Mouse (Mus musculus): ENCODE data around the gene 4930518I15Rik. TPM values are rescaled to one million over a fixed set of nuclear protein-coding genes. Genes with fewer than 3 reads are reported as not detected.
"Not testable (repeated sequence)": the region's sequence is repeated elsewhere in the genome, so short reads cannot be mapped to it uniquely, and the experiment has no call there.

4930518I15Rik gene
- polyA plus RNA-seq (2014; fragmentation: Nextera tagmentation; extraction: Ambion mirVana): 6.4 and 7.4 TPM in 2 replicates

- H3K4me2 ChIP-seq (replicated peaks; ENCODE audit: low read depth, low read length): no peak within 1 kb of the TSS
- peaks cover 32% of the 10 kb centered on the region for H3K36me3 ChIP-seq (ENCODE audit: control insufficient read depth, insufficient read depth, low read length)
- WGBS: 89% methylated on average over 2 of the region's 2 CpGs
- H3K27me3 ChIP-seq (ENCODE audit: control insufficient read depth, insufficient read depth, low read length): no peaks in the 10 kb centered on the region
- H3K4me1 ChIP-seq (ENCODE audit: control insufficient read depth, insufficient read depth, low read length): peaks cover 6% of the 10 kb centered on the region; the same call in 1 of the 2 replicates
- no peak within 1 kb of the TSS for H3K4me3 ChIP-seq (ENCODE audit: low read length)
- no peak within 1 kb of the TSS for H3K27ac ChIP-seq (ENCODE audit: low read depth, low read length)
- no peak within 1 kb of the TSS for H3K9ac ChIP-seq (ENCODE audit: low read depth, low read length)
- no peak for ATAC-seq (ENCODE audit: low FRiP score, low TSS enrichment)
- no peaks in the 10 kb centered on the region for H3K9me3 ChIP-seq (ENCODE audit: control insufficient read depth, low read length)
These were observed at the start of gene 4930518I15Rik for GRCm38 (mm10) chr2:156857835-156858234. Gene 4930518I15Rik, minus strand, starts transcription at chr2:156857946.

- ATAC-seq (ENCODE audit: low FRiP score, low TSS enrichment); H3K4me1 ChIP-seq (ENCODE audit: control insufficient read depth, insufficient read depth, low read length); H3K27ac ChIP-seq (ENCODE audit: low read depth, low read length); H3K4me2 ChIP-seq (replicated peaks; ENCODE audit: low read depth, low read length); H3K9ac ChIP-seq (ENCODE audit: low read depth, low read length); H3K36me3 ChIP-seq (ENCODE audit: control insufficient read depth, insufficient read depth, low read length); H3K9me3 ChIP-seq (ENCODE audit: control insufficient read depth, low read length); H3K4me3 ChIP-seq (ENCODE audit: low read length); H3K27me3 ChIP-seq (ENCODE audit: control insufficient read depth, insufficient read depth, low read length): not testable (repeated sequence)
- 25% methylated on average over 4 of the region's 4 CpGs for WGBS
These were observed 48.2 kb upstream of the 4930518I15Rik start for GRCm38 (mm10) chr2:156905931-156906330.

- Histone ChIP-seq H3K9me3 (ENCODE audit: control insufficient read depth, low read length) (no peaks in the 10 kb centered on the region), H3K36me3 (ENCODE audit: control insufficient read depth, insufficient read depth, low read length) (no peaks in the 10 kb centered on the region), H3K4me1 (ENCODE audit: control insufficient read depth, insufficient read depth, low read length) (no peaks in the 10 kb centered on the region), H3K27me3 (ENCODE audit: control insufficient read depth, insufficient read depth, low read length) (no peaks in the 10 kb centered on the region), H3K4me2 (replicated peaks; ENCODE audit: low read depth, low read length) (no peak overlapping the region), H3K4me3 (ENCODE audit: low read length) (no peak overlapping the region), H3K9ac (ENCODE audit: low read depth, low read length) (no peak overlapping the region), H3K27ac (ENCODE audit: low read depth, low read length) (no peak overlapping the region)
- 15% methylated on average over 6 of the region's 6 CpGs for WGBS
- ATAC-seq (ENCODE audit: low FRiP score, low TSS enrichment): no peak
These were observed 47.4 kb upstream of the 4930518I15Rik start for GRCm38 (mm10) chr2:156904976-156905717.

GRCm38 (mm10) chr2:156903367-156903766 is 45.6 kb upstream of the 4930518I15Rik start:
- H3K9me3 ChIP-seq (ENCODE audit: control insufficient read depth, low read length): no peaks in the 10 kb centered on the region
- no peaks in the 10 kb centered on the region for H3K4me1 ChIP-seq (ENCODE audit: control insufficient read depth, insufficient read depth, low read length)
- no peak overlapping the region for H3K27ac ChIP-seq (ENCODE audit: low read depth, low read length)
- no peak overlapping the region for H3K4me3 ChIP-seq (ENCODE audit: low read length)
- WGBS: 26% methylated on average over 2 of the region's 2 CpGs
- no peaks in the 10 kb centered on the region for H3K36me3 ChIP-seq (ENCODE audit: control insufficient read depth, insufficient read depth, low read length)
- H3K9ac ChIP-seq (ENCODE audit: low read depth, low read length): no peak overlapping the region
- H3K27me3 ChIP-seq (ENCODE audit: control insufficient read depth, insufficient read depth, low read length): no peaks in the 10 kb centered on the region
- no peak for ATAC-seq (ENCODE audit: low FRiP score, low TSS enrichment)
- no peak overlapping the region for H3K4me2 ChIP-seq (replicated peaks; ENCODE audit: low read depth, low read length)

GRCm38 (mm10) chr2:156902411-156902810 is 44.7 kb upstream of the 4930518I15Rik start:
- H3K36me3 ChIP-seq (ENCODE audit: control insufficient read depth, insufficient read depth, low read length); H3K27me3 ChIP-seq (ENCODE audit: control insufficient read depth, insufficient read depth, low read length); H3K4me2 ChIP-seq (replicated peaks; ENCODE audit: low read depth, low read length); ATAC-seq (ENCODE audit: low FRiP score, low TSS enrichment); H3K27ac ChIP-seq (ENCODE audit: low read depth, low read length); H3K4me3 ChIP-seq (ENCODE audit: low read length); H3K9ac ChIP-seq (ENCODE audit: low read depth, low read length); H3K9me3 ChIP-seq (ENCODE audit: control insufficient read depth, low read length); H3K4me1 ChIP-seq (ENCODE audit: control insufficient read depth, insufficient read depth, low read length): not testable (repeated sequence)
- 78% methylated on average over 4 of the region's 4 CpGs for WGBS

GRCm38 (mm10) chr2:156901883-156902282 is 44.1 kb upstream of the 4930518I15Rik start:
- no peak overlapping the region for H3K9ac ChIP-seq (ENCODE audit: low read depth, low read length)
- WGBS: 73% methylated on average over 6 of the region's 6 CpGs
- ATAC-seq (ENCODE audit: low FRiP score, low TSS enrichment): no peak

GRCm38 (mm10) chr2:156901344-156901743 is 43.6 kb upstream of the 4930518I15Rik start:
- H3K4me3 ChIP-seq (ENCODE audit: low read length): no peak overlapping the region
- ATAC-seq (ENCODE audit: low FRiP score, low TSS enrichment): no peak
- no peaks in the 10 kb centered on the region for H3K27me3 ChIP-seq (ENCODE audit: control insufficient read depth, insufficient read depth, low read length)
- H3K27ac ChIP-seq (ENCODE audit: low read depth, low read length): no peak overlapping the region
- no peak overlapping the region for H3K9ac ChIP-seq (ENCODE audit: low read depth, low read length)
- H3K36me3 ChIP-seq (ENCODE audit: control insufficient read depth, insufficient read depth, low read length): no peaks in the 10 kb centered on the region
- 53% methylated on average over 2 of the region's 2 CpGs for WGBS
- H3K4me1 ChIP-seq (ENCODE audit: control insufficient read depth, insufficient read depth, low read length): no peaks in the 10 kb centered on the region
- H3K4me2 ChIP-seq (replicated peaks; ENCODE audit: low read depth, low read length): no peak overlapping the region
- H3K9me3 ChIP-seq (ENCODE audit: control insufficient read depth, low read length): no peaks in the 10 kb centered on the region

More at GRCm38 (mm10) chr2:156901883-156902282, 44.1 kb upstream of the 4930518I15Rik start:
- no peaks in the 10 kb centered on the region for H3K9me3 ChIP-seq (ENCODE audit: control insufficient read depth, low read length)
- no peak overlapping the region for H3K4me3 ChIP-seq (ENCODE audit: low read length)
- H3K4me1 ChIP-seq (ENCODE audit: control insufficient read depth, insufficient read depth, low read length): no peaks in the 10 kb centered on the region
- no peaks in the 10 kb centered on the region for H3K36me3 ChIP-seq (ENCODE audit: control insufficient read depth, insufficient read depth, low read length)
- H3K27ac ChIP-seq (ENCODE audit: low read depth, low read length): no peak overlapping the region
- no peak overlapping the region for H3K4me2 ChIP-seq (replicated peaks; ENCODE audit: low read depth, low read length)
- H3K27me3 ChIP-seq (ENCODE audit: control insufficient read depth, insufficient read depth, low read length): no peaks in the 10 kb centered on the region

GRCm38 (mm10) chr2:156899184-156899583 is 41.4 kb upstream of the 4930518I15Rik start:
- Histone ChIP-seq H3K9me3 (ENCODE audit: control insufficient read depth, low read length) (no peaks in the 10 kb centered on the region), H3K27ac (ENCODE audit: low read depth, low read length) (no peak overlapping the region), H3K27me3 (ENCODE audit: control insufficient read depth, insufficient read depth, low read length) (no peaks in the 10 kb centered on the region), H3K4me3 (ENCODE audit: low read length) (no peak overlapping the region), H3K36me3 (ENCODE audit: control insufficient read depth, insufficient read depth, low read length) (no peaks in the 10 kb centered on the region), H3K4me2 (replicated peaks; ENCODE audit: low read depth, low read length) (no peak overlapping the region), H3K4me1 (ENCODE audit: control insufficient read depth, insufficient read depth, low read length) (no peaks in the 10 kb centered on the region), H3K9ac (ENCODE audit: low read depth, low read length) (no peak overlapping the region)
- WGBS: 59% methylated on average over 4 of the region's 4 CpGs
- no peak for ATAC-seq (ENCODE audit: low FRiP score, low TSS enrichment)

GRCm38 (mm10) chr2:156898374-156898773 is 40.6 kb upstream of the 4930518I15Rik start:
- Histone ChIP-seq H3K27me3 (ENCODE audit: control insufficient read depth, insufficient read depth, low read length) (no peaks in the 10 kb centered on the region), H3K4me3 (ENCODE audit: low read length) (no peak overlapping the region), H3K9ac (ENCODE audit: low read depth, low read length) (no peak overlapping the region), H3K27ac (ENCODE audit: low read depth, low read length) (no peak overlapping the region), H3K36me3 (ENCODE audit: control insufficient read depth, insufficient read depth, low read length) (no peaks in the 10 kb centered on the region), H3K4me1 (ENCODE audit: control insufficient read depth, insufficient read depth, low read length) (no peaks in the 10 kb centered on the region), H3K9me3 (ENCODE audit: control insufficient read depth, low read length) (no peaks in the 10 kb centered on the region), H3K4me2 (replicated peaks; ENCODE audit: low read depth, low read length) (no peak overlapping the region)
- 62% methylated on average over 4 of the region's 4 CpGs for WGBS
- ATAC-seq (ENCODE audit: low FRiP score, low TSS enrichment): no peak

All from kidney, embryonic 14.5 days (tissue).